Comparison of ENCODE assay signal across 7 mouse cellular contexts in genomic region chr4:43025084-43025960, GRCm38 (mm10). TPM values are rescaled to one million over a fixed set of nuclear protein-coding genes. Genes with fewer than 3 reads are reported as not detected.
A peak's percentile ranks its signal among the peaks of the same experiment; 100 is the strongest.
DNase-seq lines count a peak whose midpoint lies in the region; ATAC-seq lines count a peak whose summit lies in the region.

TSS of gene Pigo (minus strand) at chr4:43025819.

- no peaks in the 10 kb centered on the region for H3K9me3 ChIP-seq in intestine, embryonic 15.5 days
- no peaks in the 10 kb centered on the region for H3K9me3 ChIP-seq in midbrain, embryonic 10.5 days (replicated peaks)

- peak within 1 kb of the TSS; percentile 52 for H3K4me3 ChIP-seq in intestine, embryonic 15.5 days (replicated peaks)
- peak within 1 kb of the TSS; percentile 74 for H3K4me3 ChIP-seq in midbrain, embryonic 10.5 days

- H3K9ac ChIP-seq in intestine, embryonic 15.5 days: peak within 1 kb of the TSS; percentile 57

- H3K27me3 ChIP-seq in intestine, embryonic 15.5 days (replicated peaks): no peaks in the 10 kb centered on the region
- no peaks in the 10 kb centered on the region for H3K27me3 ChIP-seq in midbrain, embryonic 10.5 days (ENCODE audit: low read depth, poor library complexity, severe bottlenecking)

- peak within 1 kb of the TSS; percentile 60 for H3K4me2 ChIP-seq in intestine, embryonic 15.5 days (replicated peaks)

- H3K36me3 ChIP-seq in intestine, embryonic 15.5 days: peaks cover 39% of the 10 kb centered on the region
- H3K36me3 ChIP-seq in midbrain, embryonic 10.5 days: peaks cover 81% of the 10 kb centered on the region

- peak; percentile 97 for ATAC-seq in intestine, embryonic 15.5 days

- peak within 1 kb of the TSS; percentile 83 for H3K27ac ChIP-seq in intestine, embryonic 15.5 days
- peak within 1 kb of the TSS; percentile 87 for H3K27ac ChIP-seq in midbrain, embryonic 10.5 days (replicated peaks)

- 5% methylated on average over 42 of the region's 42 CpGs for WGBS in intestine, embryonic 15.5 days
- WGBS in midbrain, embryonic 10.5 days: 9% methylated on average over 42 of the region's 42 CpGs

- DNase-seq in adrenal gland, adult 18-20 months (ENCODE audit: low spot score in 2 of 2): peak; percentile 89 to 92
- peak; percentile 93 for DNase-seq in embryo, embryonic 11 days
- DNase-seq in gastrocnemius, postnatal 36 days: peak; percentile 92
- DNase-seq in left cerebral cortex, postnatal 25 days (ENCODE audit: low spot score in 2 of 2): peak; percentile 95 to 97
- DNase-seq in midbrain, embryonic 10.5 days (ENCODE audit: low spot score): peak; percentile 91
- peak; percentile 98 for DNase-seq in right cerebral cortex, postnatal 4 days

- H3K4me1 ChIP-seq in intestine, embryonic 15.5 days (replicated peaks): peaks cover 12% of the 10 kb centered on the region
- H3K4me1 ChIP-seq in midbrain, embryonic 10.5 days: peaks cover 27% of the 10 kb centered on the region

- intact Hi-C loops in gastrocnemius, postnatal 36 days (cut with DNase I): loop anchor here (2.0 kb wide), 1 partner anchor 17 kb away; no protein-coding TSS in a partner anchor
- intact Hi-C loops in left cerebral cortex, postnatal 25 days (cut with DNase I): loop anchor here (2.0 kb wide), 1 partner anchor 15 kb away; the partner anchor contains the start of gene Fancg

RNA-seq across cellular contexts. Expression of gene Pigo, which starts in this region (rescaled TPM):
- total RNA-seq in adrenal gland, adult 18-20 months (2021): 10 to 100 TPM; 14.0 to 15.9 TPM
- 1 to 10 TPM; 5.2 to 5.9 TPM for total RNA-seq in gastrocnemius, postnatal 36 days (2021)
- 22.9 and 28.2 TPM in 2 replicates for polyA plus RNA-seq in intestine, embryonic 15.5 days (2015; fragmentation: Nextera tagmentation; extraction: Ambion mirVana)
- total RNA-seq in left cerebral cortex, postnatal 25 days (2021): 10 to 100 TPM; 26.2 to 30.7 TPM
- 21.8 and 27.5 TPM in 2 replicates for polyA plus RNA-seq in midbrain, embryonic 10.5 days (2016; fragmentation: Nextera tagmentation; extraction: Ambion mirVana)

Comparison
In these comparisons a context has a peak if more than half of its experiments do, and no peak if none do; other contexts are left out.
1. Peak in every context shown above with its lines: DNase-seq, ATAC-seq, H3K4me3 ChIP-seq and H3K27ac ChIP-seq.